Mouse (Mus musculus) small intestine, adult 10 weeks (tissue): ENCODE measurements around the gene Gm3591. TPM values are rescaled to one million over a fixed set of nuclear protein-coding genes. Genes with fewer than 3 reads are reported as not detected.

Experiments
- polyA plus RNA-seq: library from polyadenylated mRNA; stranded (reverse); fragments of 350-450 nt; fragmentation: Illumina TruSeq; extraction: RNeasy Lipid Tissue Mini Kit (QIAGEN cat#74804); gene quantifications from one replicate; pipeline ENCODE4 v1.2.3, GENCODE M21; 2014; ENCODE audit warnings: low replicate concordance

The Gm3591 gene
- 0.63 TPM for polyA plus RNA-seq

GRCm38 (mm10) chr14:6412382-6412781 is at the start of gene Gm3591:
Gene Gm3591, minus strand, starts transcription at chr14:6412482.

DNA sequence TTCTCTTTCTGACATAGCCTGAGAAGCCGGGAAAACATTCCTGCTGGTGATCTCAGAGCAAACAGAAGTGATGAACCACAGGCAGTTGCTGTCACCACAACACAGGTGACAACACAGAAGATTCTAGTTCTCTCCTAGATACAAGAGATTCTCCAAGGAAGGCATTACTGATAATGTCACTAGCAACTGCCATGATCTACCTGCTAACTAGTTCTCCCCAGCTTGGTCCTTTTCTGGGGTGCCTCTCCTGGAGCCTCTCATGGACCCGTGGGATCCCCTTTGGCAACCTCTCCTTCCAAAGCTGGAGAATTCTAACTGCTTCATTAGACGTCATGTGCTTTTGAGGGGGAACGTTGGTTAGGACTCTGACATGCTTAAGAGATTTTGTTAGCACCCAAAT is 32.2 kb upstream of the Gm3591 start, which contains the start of gene Gm3594:
Gene Gm3594 (minus strand): TSS at position 101 of the 400 bp plus-strand sequence.

GRCm38 (mm10) chr14:6390219-6390618 is 22.1 kb downstream of the Gm3591 start, which contains the start of gene Gm16440:
Gene Gm16440, minus strand, starts transcription at chr14:6390319.

Other genes with a start within 250 kb of the Gm3591 start
- not detected for gene Gm21560, start 193.2 kb downstream of the Gm3591 start, polyA plus RNA-seq
- gene Gm3411, start 125.2 kb downstream of the Gm3591 start, polyA plus RNA-seq = 6.5 TPM
- not detected for gene Gm21103, start 107.6 kb downstream of the Gm3591 start, polyA plus RNA-seq
- not detected for gene Gm3618, start 68.8 kb downstream of the Gm3591 start, polyA plus RNA-seq
- not detected for gene Gm16440, start 22.2 kb downstream of the Gm3591 start, polyA plus RNA-seq
- gene Gm3594, start 32.1 kb upstream of the Gm3591 start, polyA plus RNA-seq = not detected
- not detected for gene Gm8356, start 124.8 kb upstream of the Gm3591 start, polyA plus RNA-seq
- gene Gm3629, start 178.1 kb upstream of the Gm3591 start, polyA plus RNA-seq = not detected
- not detected for gene Gm3460, start 209.9 kb upstream of the Gm3591 start, polyA plus RNA-seq